Mouse (Mus musculus): ENCODE measurements around the gene Arpc4.

Gene Arpc4

GRCm38 (mm10) chr6:113364518-113365135, 13.3 kb upstream of the Arpc4 start:
- in situ Hi-C loops (cut with MboI, MseI) = no loop called here

- in situ Hi-C loops (cut with MboI, MseI) = no loop called here
Observed at GRCm38 (mm10) chr6:113366639-113367038, 11.3 kb upstream of the Arpc4 start.

GRCm38 (mm10) chr6:113367574-113367973, 10.3 kb upstream of the Arpc4 start:
- in situ Hi-C loops (cut with MboI, MseI) = no loop called here

GRCm38 (mm10) chr6:113368124-113368523, 9.8 kb upstream of the Arpc4 start:
- in situ Hi-C loops (cut with MboI, MseI) = no loop called here

GRCm38 (mm10) chr6:113368577-113368976, 9.3 kb upstream of the Arpc4 start:
- in situ Hi-C loops (cut with MboI, MseI) = no loop called here

- in situ Hi-C loops (cut with MboI, MseI) = no loop called here
Observed at GRCm38 (mm10) chr6:113370194-113370929, 7.6 kb upstream of the Arpc4 start.

- in situ Hi-C loops (cut with MboI, MseI) = no loop called here
Observed at GRCm38 (mm10) chr6:113373491-113373890, 4.4 kb upstream of the Arpc4 start.

GRCm38 (mm10) chr6:113377172-113377495, 781 bp upstream of the Arpc4 start:
- in situ Hi-C loops (cut with MboI, MseI) = loop anchor here (5.0 kb wide), 2 partner anchors 50 to 330 kb away; partner anchors contain the start of genes Ogg1 and Thumpd3

GRCm38 (mm10) chr6:113379246-113379645, 1.3 kb downstream of the Arpc4 start:
- in situ Hi-C loops (cut with MboI, MseI) = loop anchor here (5.0 kb wide), 2 partner anchors 52 to 332 kb away; partner anchors contain the start of genes Ogg1 and Thumpd3

- in situ Hi-C loops (cut with MboI, MseI) = no loop called here
Observed at GRCm38 (mm10) chr6:113380480-113380879, 2.6 kb downstream of the Arpc4 start.

GRCm38 (mm10) chr6:113384351-113384927, 6.5 kb downstream of the Arpc4 start:
- in situ Hi-C loops (cut with MboI, MseI) = no loop called here

GRCm38 (mm10) chr6:113385160-113385714, 7.3 kb downstream of the Arpc4 start:
- in situ Hi-C loops (cut with MboI, MseI) = no loop called here

GRCm38 (mm10) chr6:113386025-113386424, 8.1 kb downstream of the Arpc4 start:
- in situ Hi-C loops (cut with MboI, MseI) = no loop called here

- in situ Hi-C loops (cut with MboI, MseI) = no loop called here
Observed at GRCm38 (mm10) chr6:113388960-113389359, 11.0 kb downstream of the Arpc4 start, which contains the start of gene Ttll3. TSS of gene Ttll3 (plus strand) at chr6:113389260.

- in situ Hi-C loops (cut with MboI, MseI) = no loop called here
Observed at GRCm38 (mm10) chr6:113390715-113391114, 12.8 kb downstream of the Arpc4 start.

- in situ Hi-C loops (cut with MboI, MseI) = no loop called here
Observed at GRCm38 (mm10) chr6:113392015-113392386, 14.1 kb downstream of the Arpc4 start.

GRCm38 (mm10) chr6:113392387-113393071, 14.6 kb downstream of the Arpc4 start:
- in situ Hi-C loops (cut with MboI, MseI) = no loop called here

GRCm38 (mm10) chr6:113393951-113394350, 16.0 kb downstream of the Arpc4 start:
- in situ Hi-C loops (cut with MboI, MseI) = no loop called here

- in situ Hi-C loops (cut with MboI, MseI) = no loop called here
Observed at GRCm38 (mm10) chr6:113394811-113395210, 16.9 kb downstream of the Arpc4 start.

GRCm38 (mm10) chr6:113395501-113395900, 17.6 kb downstream of the Arpc4 start:
- in situ Hi-C loops (cut with MboI, MseI) = no loop called here

- in situ Hi-C loops (cut with MboI, MseI) = no loop called here
Observed at GRCm38 (mm10) chr6:113396270-113397030, 18.5 kb downstream of the Arpc4 start.

All from T-helper 2 cell (primary cell).